Mouse (Mus musculus) liver, embryonic 14.5 days (tissue): ENCODE measurements around the gene Shkbp1. TPM values are rescaled to one million over a fixed set of nuclear protein-coding genes. Genes with fewer than 3 reads are reported as not detected.

ENCODE experiments used
- ATAC-seq: fragments of 200-750 bp; cut with Nextera tagmentation; 2 replicates; pipeline ENCODE4 v1.8.0; 2017; ENCODE audit warnings: moderate number of reproducible peaks, mild to moderate bottlenecking, moderate library complexity; ENCODE audit not compliant: insufficient read depth
- DNase-seq, 3 experiments: peaks; one replicate each; pipeline ENCODE4 v3.0.0-alpha.2; 2012 to 2013; ENCODE audit warnings: low read depth in 3 of 3, low spot score in 3 of 3
- H3K27ac ChIP-seq: fragments of 300-500 bp; sonication (generic); 2 replicates; pipeline ENCODE4 v1.5.1; 2014; ENCODE audit warnings: moderate library complexity, mild to moderate bottlenecking, control low read depth, inconsistent platforms
- H3K27me3 ChIP-seq: fragments of 300-500 bp; sonication (generic); 2 replicates; pipeline ENCODE4 v1.6.1; 2014; ENCODE audit warnings: mild to moderate bottlenecking, low read length, moderate library complexity; ENCODE audit not compliant: control insufficient read depth, insufficient read depth
- H3K36me3 ChIP-seq: fragments of 300-500 bp; sonication (generic); replicated peaks from 2 replicates; pipeline ENCODE4 v1.6.1; 2014; ENCODE audit warnings: low read depth; ENCODE audit not compliant: control insufficient read depth, insufficient read depth
- H3K4me1 ChIP-seq, 2 experiments: fragments of 200-500 bp in 1 of 2; fragments of 300-500 bp in 1 of 2; sonication (generic) in 1 of 2; replicated peaks; 2 replicates each; pipeline ENCODE4 v1.6.1; 2012 to 2014; ENCODE audit warnings: antibody characterized with exemption in 1 of 2, inconsistent platforms in 1 of 2, low read length in 1 of 2; ENCODE audit not compliant: control insufficient read depth in 2 of 2, insufficient read depth in 2 of 2
- H3K4me2 ChIP-seq: fragments of 300-500 bp; sonication (generic); 2 replicates; pipeline ENCODE4 v1.6.1; 2014; ENCODE audit warnings: low read depth, mild to moderate bottlenecking, control low read depth, moderate library complexity
- H3K4me3 ChIP-seq, 2 experiments: fragments of 200-500 bp in 1 of 2; fragments of 300-500 bp in 1 of 2; sonication (generic) in 1 of 2; 2 replicates each; pipeline ENCODE4 v1.5.1; 2012 to 2014; ENCODE audit warnings: low read depth in 2 of 2, low read length in 2 of 2, mild to moderate bottlenecking in 2 of 2, control low read depth in 1 of 2, inconsistent platforms in 1 of 2, moderate library complexity in 1 of 2; ENCODE audit not compliant: insufficient read depth in 1 of 2
- H3K9ac ChIP-seq: fragments of 300-500 bp; sonication (generic); replicated peaks from 2 replicates; pipeline ENCODE4 v1.6.1; 2014; ENCODE audit warnings: mild to moderate bottlenecking, control low read depth, moderate library complexity
- H3K9me3 ChIP-seq: fragments of 300-500 bp; sonication (generic); 2 replicates; pipeline ENCODE4 v1.6.1; 2016; ENCODE audit warnings: low read length, mixed read lengths; ENCODE audit not compliant: control insufficient read depth
- CTCF ChIP-seq: IDR thresholded peaks from 2 replicates; pipeline ENCODE4 v1.5.1; 2016; ENCODE audit warnings: antibody characterized with exemption, low read depth, control low read depth
- EP300 ChIP-seq: IDR thresholded peaks from 2 replicates; pipeline ENCODE4 v1.6.1; 2016; ENCODE audit warnings: antibody characterized with exemption, low read depth
- whole genome bisulfite sequencing: fragments of 180-500 bp; shearing (Covaris S2); extraction: QIAGEN DNeasy Blood & Tissue Kit; methylation state at CpG from one replicate; pipeline ENCODE4 v1.1.7; 2014; ENCODE audit not compliant: insufficient replicate concordance; 5-methylcytosine and 5-hydroxymethylcytosine counted together
- polyA plus RNA-seq, 2 experiments: library from polyadenylated mRNA; depleted of rRNA in 1 of 2; stranded (reverse) in 1 of 2; unstranded in 1 of 2; fragments of >200 nt; fragmentation: Nextera tagmentation in 1 of 2; extraction: Ambion mirVana in 1 of 2; gene quantifications; 2 replicates each; pipeline versions ENCODE4 v1.2.1 to v1.2.3; 2012 to 2014

Shkbp1 gene
- polyA plus RNA-seq, 2 experiments = 11.8 to 19.1 TPM

DNA sequence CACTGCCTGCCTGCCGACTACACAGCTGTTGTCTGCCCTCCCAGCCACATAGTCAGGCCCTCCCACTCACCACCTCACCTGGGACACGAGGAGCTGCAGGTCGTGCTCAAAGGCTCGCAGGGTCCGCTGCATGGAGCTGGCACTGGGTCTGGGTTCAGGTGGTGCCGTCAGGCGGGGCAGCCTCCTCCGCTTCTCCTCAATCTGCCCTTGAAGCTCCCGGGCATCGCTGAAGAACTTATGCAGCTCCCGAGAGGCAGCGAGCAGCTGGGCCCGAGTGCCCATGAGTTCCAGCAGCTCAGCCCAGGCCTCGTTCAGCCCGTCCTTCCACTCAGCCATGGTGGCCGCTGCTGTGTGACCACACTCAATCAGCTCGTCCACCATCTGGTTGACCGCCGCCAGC lies 13.3 kb upstream of the Shkbp1 start:
- Histone ChIP-seq H3K4me3 (no peak overlapping the region), H3K4me1 (no peaks in the 10 kb centered on the region), H3K27me3 (peaks cover 97% of the 10 kb centered on the region), H3K9ac (no peak overlapping the region), H3K4me2 (no peak overlapping the region), H3K36me3 (no peaks in the 10 kb centered on the region), H3K9me3 (no peaks in the 10 kb centered on the region), H3K27ac (no peak overlapping the region)
- ATAC-seq (no peak), DNase-seq (no peak)
- 69% methylated on average over 19 of the region's 19 CpGs for WGBS
- TF ChIP-seq EP300 = no peak
- TF ChIP-seq CTCF = no peak

DNA sequence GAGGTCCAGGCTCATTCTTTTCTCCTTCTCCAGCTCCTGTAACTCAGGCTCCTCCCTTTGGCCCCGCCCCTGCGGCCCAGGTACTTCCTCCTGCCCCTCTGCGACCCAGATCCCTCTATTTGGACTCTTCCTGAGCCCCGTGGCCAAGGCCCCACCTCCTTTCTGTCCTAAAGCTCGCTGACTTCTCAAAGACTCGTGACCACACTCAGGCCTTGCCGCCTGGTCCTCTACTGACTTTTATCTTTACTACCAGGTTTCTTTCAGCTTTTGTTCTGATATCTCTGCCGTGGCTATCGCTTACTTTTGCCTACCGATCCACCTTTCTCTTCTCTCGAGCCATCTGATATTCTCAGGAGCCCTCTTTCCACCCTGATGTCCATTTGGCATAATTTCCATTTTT lies 12.2 kb upstream of the Shkbp1 start:
- no peak overlapping the region for H3K27ac ChIP-seq
- DNase-seq = no peak
- no peak overlapping the region for H3K4me3 ChIP-seq
- peaks cover 97% of the 10 kb centered on the region for H3K27me3 ChIP-seq
- H3K9ac ChIP-seq = no peak overlapping the region
- no peak for ATAC-seq
- WGBS = 4% methylated on average over 11 of the region's 11 CpGs
- H3K9me3 ChIP-seq = no peaks in the 10 kb centered on the region
- H3K4me2 ChIP-seq = no peak overlapping the region
- H3K4me1 ChIP-seq = no peaks in the 10 kb centered on the region
- no peaks in the 10 kb centered on the region for H3K36me3 ChIP-seq
- TF ChIP-seq CTCF (no peak), EP300 (no peak)

DNA sequence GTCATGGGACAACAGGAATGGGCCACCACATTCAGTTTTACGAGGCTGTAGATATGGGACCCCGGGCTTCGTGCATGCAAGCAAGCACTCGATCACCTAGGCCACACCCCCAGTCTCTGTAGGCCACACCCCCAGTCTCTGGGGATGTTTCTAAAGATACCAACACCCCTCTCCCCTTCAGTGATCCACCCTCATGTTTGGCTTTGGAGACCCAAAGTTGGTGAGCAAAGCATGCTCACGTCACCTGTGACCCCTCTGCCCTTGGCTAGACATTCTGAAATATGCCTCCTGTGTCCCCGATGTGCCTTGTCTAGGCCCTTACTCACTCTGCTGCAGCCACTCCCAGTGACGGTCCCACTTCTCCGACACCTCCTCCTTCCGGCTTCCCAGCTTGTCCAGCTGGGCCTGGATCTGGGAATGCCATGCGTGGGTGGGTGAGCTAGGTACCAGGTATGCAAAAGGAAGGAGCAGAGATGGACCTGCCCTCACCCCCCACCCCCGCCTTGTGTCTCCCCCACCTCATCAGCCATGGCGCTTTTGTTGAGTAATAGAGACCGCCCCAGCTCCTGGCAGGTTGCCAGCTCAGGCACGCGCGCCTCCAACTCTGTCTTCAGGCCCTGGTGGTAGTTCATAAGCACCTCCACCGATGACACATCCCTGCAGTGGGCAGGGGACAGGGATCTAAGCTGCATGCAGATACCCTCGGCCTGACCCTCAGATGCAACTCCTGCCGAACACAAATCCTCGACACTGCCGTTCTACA lies 10.4 kb upstream of the Shkbp1 start:
- peaks cover 90% of the 10 kb centered on the region for H3K27me3 ChIP-seq
- WGBS = 36% methylated on average over 21 of the region's 21 CpGs

DNA sequence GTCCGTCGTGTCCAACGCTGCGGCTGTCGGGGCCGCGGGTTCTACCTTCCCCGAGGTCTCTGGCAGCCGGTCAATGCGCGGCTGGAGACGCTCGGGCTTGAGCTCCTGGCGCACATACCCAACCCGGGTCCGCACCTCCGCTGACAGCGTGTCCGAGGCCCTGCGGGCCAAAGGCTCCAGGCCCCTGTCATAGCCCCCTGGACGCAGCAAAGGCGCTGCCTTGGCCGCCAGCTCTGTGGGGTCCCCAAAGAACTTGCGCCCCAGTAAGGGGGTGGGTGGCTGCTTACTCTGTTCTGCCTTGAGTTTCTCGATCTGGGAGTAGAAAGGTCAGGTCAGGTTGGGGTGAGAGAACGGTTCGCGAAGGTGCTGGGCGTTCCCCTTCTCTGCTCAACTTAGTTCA lies 8.6 kb upstream of the Shkbp1 start:
- Histone ChIP-seq H3K4me1 (peaks cover 0 to 6% of the 10 kb centered on the region in 2 experiments; a peak in 3 of 4 replicates), H3K27me3 (peaks cover 71% of the 10 kb centered on the region), H3K36me3 (no peaks in the 10 kb centered on the region), H3K27ac (no peak overlapping the region), H3K9me3 (no peaks in the 10 kb centered on the region), H3K9ac (no peak overlapping the region), H3K4me3 (no peak overlapping the region), H3K4me2 (no peak overlapping the region)
- no peak for DNase-seq
- no peak for ATAC-seq
- no peak for TF ChIP-seq EP300
- no peak for TF ChIP-seq CTCF
- WGBS = 7% methylated on average over 29 of the region's 29 CpGs

More for the DNA sequence above, 10.4 kb upstream of the Shkbp1 start:
- TF ChIP-seq EP300 (no peak), CTCF (no peak)
- no peak for DNase-seq
- H3K36me3 ChIP-seq = no peaks in the 10 kb centered on the region
- no peak overlapping the region for H3K27ac ChIP-seq
- H3K9ac ChIP-seq = no peak overlapping the region
- no peak overlapping the region for H3K4me2 ChIP-seq
- no peaks in the 10 kb centered on the region for H3K9me3 ChIP-seq
- no peak overlapping the region for H3K4me3 ChIP-seq
- no peak for ATAC-seq
- no peaks in the 10 kb centered on the region; a peak in 2 of 4 replicates for H3K4me1 ChIP-seq

DNA sequence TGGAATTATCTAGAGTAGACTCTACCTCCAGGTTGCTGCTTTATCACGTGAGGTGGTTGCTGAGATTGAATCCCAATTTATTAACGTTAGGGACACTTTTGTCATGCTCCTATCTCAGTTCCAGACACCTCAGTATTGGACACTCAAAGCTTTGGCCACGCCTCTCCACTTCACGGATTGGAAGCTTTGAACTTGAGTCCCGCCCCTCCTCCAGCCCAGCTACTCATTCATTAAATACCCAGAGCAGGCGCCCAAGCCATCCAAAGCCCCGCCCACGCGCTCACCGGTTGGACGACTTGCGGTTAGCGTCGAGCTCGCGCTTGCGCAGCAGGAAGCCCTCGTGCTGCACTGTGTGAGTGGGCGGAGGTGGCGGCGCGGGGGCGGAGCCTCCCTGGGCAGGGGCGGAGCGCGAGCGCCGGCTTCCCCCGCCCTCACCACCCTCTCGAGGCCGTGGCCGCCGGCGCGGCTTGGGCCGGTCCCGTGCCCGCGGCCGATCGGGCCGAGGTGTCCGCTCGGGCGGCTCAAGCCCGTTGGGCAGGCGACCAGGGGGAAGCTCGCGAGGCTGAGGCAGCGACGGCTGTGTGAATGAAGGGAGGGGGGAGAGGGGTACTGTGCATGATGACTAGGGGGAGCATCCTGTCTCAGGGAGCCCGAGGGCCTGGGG lies 5.6 kb upstream of the Shkbp1 start:
- no peaks in the 10 kb centered on the region for H3K36me3 ChIP-seq
- H3K9me3 ChIP-seq = no peaks in the 10 kb centered on the region
- no peak overlapping the region for H3K27ac ChIP-seq
- DNase-seq = peak; percentile 95 to 96 (median 95)
- H3K4me2 ChIP-seq = peak overlapping the region; percentile 66
- H3K4me1 ChIP-seq = peaks cover 3 to 21% of the 10 kb centered on the region in 2 experiments
- peak overlapping the region; percentile 4 to 42; a peak in 2 of 4 replicates for H3K4me3 ChIP-seq
- H3K9ac ChIP-seq = no peak overlapping the region
- H3K27me3 ChIP-seq = peaks cover 44% of the 10 kb centered on the region
- ATAC-seq = peak; percentile 92
- no peak for TF ChIP-seq EP300
- under 1% methylated on average over 52 of the region's 52 CpGs for WGBS
